Mouse (Mus musculus): ENCODE data around the gene Slc15a5.

GRCm38 (mm10) chr6:137980905-137981696 lies 98.6 kb downstream of the Slc15a5 start:
- no peak for TF ChIP-seq CTCF (IDR thresholded peaks at IDR 0.05; ENCODE audit: low read depth, low read length)
- TF ChIP-seq GATA2 (IDR thresholded peaks at IDR 0.05; ENCODE audit: borderline replicate concordance, low read depth, low read length) = no peak
